Mouse (Mus musculus) heart, postnatal 0 days (tissue): Measurements from ENCODE around the gene Slc44a5. TPM values are rescaled to one million over a fixed set of nuclear protein-coding genes. Genes with fewer than 3 reads are reported as not detected.

Experiments used
- ATAC-seq: fragments of 200-750 bp; cut with Nextera tagmentation; 2 replicates; pipeline ENCODE4 v1.8.0; 2017; ENCODE audit warnings: low read depth, moderate number of reproducible peaks, moderate library complexity; ENCODE audit not compliant: insufficient read depth
- DNase-seq: peaks from one replicate; pipeline ENCODE4 v3.0.0-alpha.2; 2016; ENCODE audit warnings: low spot score
- H3K27ac ChIP-seq: fragments of 300-500 bp; sonication (generic); 2 replicates; pipeline ENCODE4 v1.5.1; 2014; ENCODE audit warnings: low read depth, mild to moderate bottlenecking
- H3K27me3 ChIP-seq: fragments of 300-500 bp; sonication (generic); 2 replicates; pipeline ENCODE4 v1.6.1; 2014; ENCODE audit warnings: low read length, mixed read lengths; ENCODE audit not compliant: control insufficient read depth, insufficient read depth
- H3K36me3 ChIP-seq: fragments of 300-500 bp; sonication (generic); replicated peaks from 2 replicates; pipeline ENCODE4 v1.6.1; 2014; ENCODE audit warnings: low read length, mixed read lengths; ENCODE audit not compliant: control insufficient read depth, insufficient read depth
- H3K4me1 ChIP-seq: fragments of 300-500 bp; sonication (generic); 2 replicates; pipeline ENCODE4 v1.6.1; 2014; ENCODE audit warnings: antibody characterized with exemption; ENCODE audit not compliant: control insufficient read depth, insufficient read depth
- H3K4me2 ChIP-seq: fragments of 300-500 bp; sonication (generic); 2 replicates; pipeline ENCODE4 v1.6.1; 2014; ENCODE audit warnings: low read depth, mild to moderate bottlenecking, low read length, moderate library complexity
- H3K4me3 ChIP-seq: fragments of 300-500 bp; sonication (generic); 2 replicates; pipeline ENCODE4 v1.5.1; 2014; ENCODE audit warnings: low read depth, low read length
- H3K9ac ChIP-seq: fragments of 300-500 bp; sonication (generic); replicated peaks from 2 replicates; pipeline ENCODE4 v1.6.1; 2014; ENCODE audit warnings: low read depth, low read length, mixed read lengths
- H3K9me3 ChIP-seq: fragments of 300-500 bp; sonication (generic); replicated peaks from 2 replicates; pipeline ENCODE4 v1.6.1; 2016; ENCODE audit warnings: low read length; ENCODE audit not compliant: control insufficient read depth
- CTCF ChIP-seq: IDR thresholded peaks from 2 replicates; pipeline ENCODE4 v1.5.1; 2016; ENCODE audit warnings: antibody characterized with exemption, control low read depth, low read depth
- EP300 ChIP-seq: IDR thresholded peaks from 2 replicates; pipeline ENCODE4 v1.6.1; 2016; ENCODE audit warnings: antibody characterized with exemption, low read depth
- WGBS: fragments of 180-500 bp; shearing (Covaris S2); extraction: QIAGEN DNeasy Blood & Tissue Kit; methylation state at CpG from one replicate; pipeline ENCODE4 v1.1.7; 2014; 5-methylcytosine and 5-hydroxymethylcytosine counted together
- polyA plus RNA-seq: library from polyadenylated mRNA; unstranded; fragments of >200 nt; fragmentation: Nextera tagmentation; extraction: Ambion mirVana; gene quantifications from 2 replicates; pipeline ENCODE4 v1.2.1, GENCODE M21; 2015
- total RNA-seq: library from RNA; depleted of rRNA; stranded (reverse); fragments of >200 nt; gene quantifications from 2 replicates; pipeline ENCODE4 v1.2.3, GENCODE M21; 2014; ENCODE audit warnings: low replicate concordance

The Slc44a5 gene
- total and polyA plus RNA-seq, 2 experiments from 2014 or later: 0.31 to 0.42 TPM

DNA sequence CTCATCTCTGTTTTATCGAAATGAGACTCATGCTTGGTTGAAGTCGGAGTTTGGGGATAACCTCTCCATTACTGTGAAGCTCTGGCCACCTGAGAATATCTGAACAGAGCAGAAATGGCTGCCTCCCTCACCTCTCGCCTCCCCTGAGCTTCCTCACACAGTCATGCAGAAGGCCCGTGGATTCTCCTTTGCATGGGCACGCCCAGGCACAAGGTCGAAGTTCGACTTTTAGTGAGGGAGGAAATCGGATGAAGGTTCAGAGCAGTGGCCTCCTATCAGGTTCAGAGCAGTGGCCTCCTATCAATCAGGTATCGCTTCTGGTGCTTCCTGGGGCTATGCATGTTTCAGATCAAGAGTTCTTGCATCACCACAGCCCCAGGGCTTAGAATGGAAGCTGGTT lies 295.1 kb downstream of the Slc44a5 start:
- H3K4me2 ChIP-seq: no peak overlapping the region
- 66% methylated on average over 9 of the region's 9 CpGs for WGBS
- ATAC-seq (no peak), DNase-seq (no peak)
- no peaks in the 10 kb centered on the region for H3K36me3 ChIP-seq
- peaks cover 3% of the 10 kb centered on the region; the same call in 1 of the 2 replicates for H3K27me3 ChIP-seq
- H3K4me1 ChIP-seq: no peaks in the 10 kb centered on the region
- H3K9ac ChIP-seq: no peak overlapping the region
- H3K9me3 ChIP-seq: no peaks in the 10 kb centered on the region
- no peak overlapping the region for H3K4me3 ChIP-seq
- no peak overlapping the region for H3K27ac ChIP-seq
- TF ChIP-seq CTCF (no peak), EP300 (no peak)

DNA sequence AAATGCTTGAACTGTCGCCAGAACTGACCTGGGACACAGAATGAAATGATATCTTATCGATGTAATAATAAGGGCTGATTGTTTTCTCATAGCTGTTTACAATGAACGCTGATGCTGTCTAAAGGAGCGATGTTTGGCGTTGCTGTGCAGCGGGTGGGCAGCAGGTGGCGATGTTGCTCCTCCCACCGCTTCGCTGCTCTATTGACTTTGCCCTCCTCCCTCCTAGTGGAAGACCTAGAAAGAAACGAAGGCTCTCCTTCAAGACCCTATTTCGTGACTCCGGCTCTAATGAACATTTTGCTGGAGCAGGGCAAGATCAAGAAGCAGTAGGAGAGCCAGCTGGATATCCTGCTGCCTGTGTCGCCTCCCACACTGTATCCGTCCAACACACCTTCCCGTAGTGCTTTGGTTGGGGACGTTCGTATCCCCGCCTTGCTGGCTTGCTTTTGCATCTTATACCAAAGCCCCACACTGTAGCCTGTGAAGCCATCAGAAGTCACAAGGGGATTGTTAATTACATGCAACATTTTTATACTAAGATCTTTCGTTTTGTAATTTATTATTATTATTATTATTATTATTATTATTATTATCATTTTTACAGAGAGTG lies 296.6 kb downstream of the Slc44a5 start:
- ATAC-seq: no peak; the same call in 1 of the 2 replicates
- Histone ChIP-seq H3K9ac (no peak overlapping the region), H3K4me1 (no peaks in the 10 kb centered on the region), H3K4me3 (peak overlapping the region; percentile 23; the same call in 1 of the 2 replicates), H3K36me3 (no peaks in the 10 kb centered on the region), H3K9me3 (no peaks in the 10 kb centered on the region), H3K27ac (no peak overlapping the region), H3K27me3 (0 out of 2 replicates have a peak, but pooled peaks cover 3% of the 10 kb centered on the region), H3K4me2 (peak overlapping the region; percentile 52)
- peak; percentile 96 for TF ChIP-seq CTCF
- no peak for TF ChIP-seq EP300
- 12% methylated on average over 19 of the region's 19 CpGs for WGBS
- peak; percentile 81 for DNase-seq

- DNase-seq: no peak
- 73% methylated on average over 3 of the region's 3 CpGs for WGBS
- TF ChIP-seq CTCF (no peak), EP300 (no peak)
- Histone ChIP-seq H3K9me3 (no peaks in the 10 kb centered on the region), H3K4me3 (no peak overlapping the region), H3K4me2 (no peak overlapping the region), H3K4me1 (no peaks in the 10 kb centered on the region), H3K9ac (no peak overlapping the region), H3K27me3 (no peaks in the 10 kb centered on the region), H3K27ac (no peak overlapping the region), H3K36me3 (no peaks in the 10 kb centered on the region)
- ATAC-seq: no peak
Observed at GRCm38 (mm10) chr3:154274681-154275080, 301.4 kb downstream of the Slc44a5 start.

- DNase-seq: no peak
Observed at GRCm38 (mm10) chr3:154284260-154284659, 311.0 kb downstream of the Slc44a5 start.

GRCm38 (mm10) chr3:154285351-154285750 lies 312.1 kb downstream of the Slc44a5 start:
- DNase-seq (no peak), ATAC-seq (no peak)
- WGBS: 66% methylated on average over 4 of the region's 4 CpGs
- H3K36me3 ChIP-seq: no peaks in the 10 kb centered on the region
- no peak overlapping the region for H3K4me3 ChIP-seq
- H3K9ac ChIP-seq: no peak overlapping the region
- no peaks in the 10 kb centered on the region for H3K4me1 ChIP-seq
- TF ChIP-seq CTCF (no peak), EP300 (no peak)
- no peaks in the 10 kb centered on the region for H3K9me3 ChIP-seq
- H3K4me2 ChIP-seq: no peak overlapping the region
- no peaks in the 10 kb centered on the region for H3K27me3 ChIP-seq
- H3K27ac ChIP-seq: no peak overlapping the region

More at GRCm38 (mm10) chr3:154284260-154284659, 311.0 kb downstream of the Slc44a5 start:
- no peak overlapping the region for H3K27ac ChIP-seq
- no peak overlapping the region for H3K9ac ChIP-seq
- no peaks in the 10 kb centered on the region for H3K27me3 ChIP-seq
- no peak overlapping the region for H3K4me2 ChIP-seq
- WGBS: 28% methylated on average over 3 of the region's 3 CpGs
- no peak for ATAC-seq
- H3K9me3 ChIP-seq: no peaks in the 10 kb centered on the region
- H3K4me1 ChIP-seq: no peaks in the 10 kb centered on the region
- no peak overlapping the region for H3K4me3 ChIP-seq
- H3K36me3 ChIP-seq: no peaks in the 10 kb centered on the region
- TF ChIP-seq EP300 (no peak), CTCF (no peak)

DNA sequence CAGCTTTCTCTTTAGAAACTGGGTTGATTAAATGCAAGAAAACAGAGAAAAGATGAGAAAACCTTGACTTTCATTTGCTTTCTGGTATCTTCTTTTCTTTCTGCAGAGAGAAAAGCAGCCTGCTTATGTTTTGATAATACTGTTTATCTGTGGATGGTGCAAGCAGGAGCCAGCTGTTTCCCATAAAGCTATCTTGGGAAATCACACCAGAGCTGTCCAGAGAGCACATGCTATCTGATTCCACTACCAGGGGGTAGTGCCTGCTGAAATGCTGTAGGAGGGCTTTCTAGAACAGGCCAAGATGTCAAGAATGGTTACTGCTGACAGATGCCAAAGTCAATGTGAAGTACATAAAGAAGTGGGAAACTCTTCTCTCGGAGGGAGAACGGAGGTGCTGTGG lies 314.0 kb downstream of the Slc44a5 start:
- WGBS: 50% methylated on average over 2 of the region's 2 CpGs
- Histone ChIP-seq H3K36me3 (no peaks in the 10 kb centered on the region), H3K9ac (no peak overlapping the region), H3K27ac (no peak overlapping the region), H3K27me3 (0 out of 2 replicates have a peak, but pooled peaks cover 3% of the 10 kb centered on the region), H3K4me2 (no peak overlapping the region), H3K4me3 (no peak overlapping the region), H3K9me3 (no peaks in the 10 kb centered on the region), H3K4me1 (no peaks in the 10 kb centered on the region)
- ATAC-seq (no peak), DNase-seq (no peak)
- TF ChIP-seq EP300 (no peak), CTCF (no peak)
